Mouse (Mus musculus): Measurements from ENCODE around the gene Asap3. TPM values are rescaled to one million over a fixed set of nuclear protein-coding genes. Genes with fewer than 3 reads are reported as not detected.

The Asap3 gene
- polyA plus RNA-seq, 1 experiment from 2014 or later: 4.1 TPM

GRCm38 (mm10) chr4:136195029-136195428, 11.1 kb upstream of the Asap3 start:
- Histone ChIP-seq H3K36me3 (ENCODE audit: control insufficient read depth, insufficient read depth) (no peaks in the 10 kb centered on the region), H3K4me1 (replicated peaks; ENCODE audit: control insufficient read depth, insufficient read depth, low read length) (no peaks in the 10 kb centered on the region), H3K9ac (replicated peaks; ENCODE audit: low read depth, low read length) (no peak overlapping the region), H3K27ac (ENCODE audit: low read length) (no peak overlapping the region), H3K4me3 (replicated peaks; ENCODE audit: low read length) (no peak overlapping the region), H3K4me2 (ENCODE audit: low read length) (no peak overlapping the region), H3K27me3 (replicated peaks; ENCODE audit: control insufficient read depth, insufficient read depth, low read length) (no peaks in the 10 kb centered on the region), H3K9me3 (ENCODE audit: control insufficient read depth, low read length) (no peaks in the 10 kb centered on the region)
- WGBS: 64% methylated on average over 7 of the region's 7 CpGs
- ATAC-seq: no peak

GRCm38 (mm10) chr4:136195629-136196028, 10.5 kb upstream of the Asap3 start:
- Histone ChIP-seq H3K27ac (ENCODE audit: low read length) (no peak overlapping the region), H3K9me3 (ENCODE audit: control insufficient read depth, low read length) (no peaks in the 10 kb centered on the region), H3K27me3 (replicated peaks; ENCODE audit: control insufficient read depth, insufficient read depth, low read length) (no peaks in the 10 kb centered on the region), H3K36me3 (ENCODE audit: control insufficient read depth, insufficient read depth) (no peaks in the 10 kb centered on the region), H3K4me1 (replicated peaks; ENCODE audit: control insufficient read depth, insufficient read depth, low read length) (no peaks in the 10 kb centered on the region), H3K9ac (replicated peaks; ENCODE audit: low read depth, low read length) (no peak overlapping the region), H3K4me2 (ENCODE audit: low read length) (no peak overlapping the region), H3K4me3 (replicated peaks; ENCODE audit: low read length) (no peak overlapping the region)
- WGBS: 79% methylated on average over 9 of the region's 9 CpGs
- no peak for ATAC-seq

DNA sequence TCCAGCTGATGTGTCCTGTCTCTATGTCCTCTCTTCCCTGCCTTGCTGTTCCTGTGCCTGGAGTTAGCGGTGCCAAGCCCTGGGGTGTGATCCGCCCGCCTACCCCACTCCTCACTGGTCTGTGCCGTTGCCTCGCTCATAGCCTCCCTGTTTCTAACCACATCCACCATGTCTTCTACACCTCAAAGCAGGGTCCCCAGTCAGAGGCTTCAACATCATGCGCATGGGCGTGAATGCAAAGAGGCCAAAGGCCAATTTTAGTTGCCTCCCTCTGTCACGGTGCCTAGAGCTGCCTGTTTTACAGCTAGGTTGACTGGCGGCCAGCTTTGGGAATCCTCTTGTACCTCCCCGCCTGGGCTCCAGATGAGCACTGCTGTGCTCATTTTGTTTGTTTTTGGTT, 10.0 kb upstream of the Asap3 start:
- no peaks in the 10 kb centered on the region for H3K27me3 ChIP-seq (replicated peaks; ENCODE audit: control insufficient read depth, insufficient read depth, low read length)
- H3K9ac ChIP-seq (replicated peaks; ENCODE audit: low read depth, low read length): no peak overlapping the region
- 84% methylated on average over 10 of the region's 10 CpGs for WGBS
- H3K4me1 ChIP-seq (replicated peaks; ENCODE audit: control insufficient read depth, insufficient read depth, low read length): no peaks in the 10 kb centered on the region
- no peak for ATAC-seq
- no peak overlapping the region for H3K27ac ChIP-seq (ENCODE audit: low read length)
- no peaks in the 10 kb centered on the region for H3K9me3 ChIP-seq (ENCODE audit: control insufficient read depth, low read length)
- H3K4me3 ChIP-seq (replicated peaks; ENCODE audit: low read length): no peak overlapping the region
- no peaks in the 10 kb centered on the region for H3K36me3 ChIP-seq (ENCODE audit: control insufficient read depth, insufficient read depth)
- H3K4me2 ChIP-seq (ENCODE audit: low read length): no peak overlapping the region

GRCm38 (mm10) chr4:136198846-136199245, 7.3 kb upstream of the Asap3 start:
- WGBS: 80% methylated on average over 7 of the region's 7 CpGs

DNA sequence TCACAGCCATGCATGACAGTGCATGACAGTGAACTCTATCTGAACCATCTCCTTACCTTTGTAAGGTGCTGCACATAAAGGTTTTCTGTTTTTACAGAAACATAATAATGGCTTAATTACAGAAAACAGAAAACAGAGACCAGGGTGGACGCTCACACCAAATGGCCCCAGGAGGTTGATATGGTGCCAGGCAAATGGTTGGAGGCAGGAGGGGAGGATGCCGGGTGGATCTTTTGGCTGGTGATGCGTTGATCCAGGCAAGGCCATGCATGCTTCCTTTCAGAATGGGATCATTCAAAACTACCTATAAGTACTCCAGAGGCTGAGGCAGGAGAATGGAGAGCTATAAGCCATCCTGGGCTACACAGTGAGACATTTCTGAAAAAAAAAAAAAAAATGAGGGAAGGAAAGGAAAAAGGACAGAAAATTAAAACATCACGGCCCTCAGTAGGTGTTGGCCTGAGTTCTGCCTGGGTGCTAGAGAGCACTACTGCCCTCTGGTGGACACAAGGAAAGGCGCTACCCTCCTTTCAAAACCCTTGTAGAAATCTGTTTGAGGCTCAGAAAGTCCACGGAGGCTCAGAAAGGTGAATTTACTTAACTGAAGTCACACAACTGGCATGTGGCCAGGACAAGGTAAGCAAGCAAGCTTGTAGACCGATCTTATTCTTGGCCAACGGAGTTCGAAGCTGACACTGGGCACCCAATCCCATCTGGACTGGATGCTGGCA, 6.4 kb upstream of the Asap3 start:
- Histone ChIP-seq H3K4me3 (replicated peaks; ENCODE audit: low read length) (no peak overlapping the region), H3K27ac (ENCODE audit: low read length) (no peak overlapping the region), H3K27me3 (replicated peaks; ENCODE audit: control insufficient read depth, insufficient read depth, low read length) (no peaks in the 10 kb centered on the region), H3K4me1 (replicated peaks; ENCODE audit: control insufficient read depth, insufficient read depth, low read length) (no peaks in the 10 kb centered on the region), H3K36me3 (ENCODE audit: control insufficient read depth, insufficient read depth) (no peaks in the 10 kb centered on the region), H3K9ac (replicated peaks; ENCODE audit: low read depth, low read length) (no peak overlapping the region), H3K9me3 (ENCODE audit: control insufficient read depth, low read length) (no peaks in the 10 kb centered on the region), H3K4me2 (ENCODE audit: low read length) (no peak overlapping the region)
- 35% methylated on average over 9 of the region's 9 CpGs for WGBS
- ATAC-seq: no peak

More at GRCm38 (mm10) chr4:136198846-136199245, 7.3 kb upstream of the Asap3 start:
- no peaks in the 10 kb centered on the region for H3K4me1 ChIP-seq (replicated peaks; ENCODE audit: control insufficient read depth, insufficient read depth, low read length)
- H3K4me3 ChIP-seq (replicated peaks; ENCODE audit: low read length): no peak overlapping the region
- H3K9ac ChIP-seq (replicated peaks; ENCODE audit: low read depth, low read length): no peak overlapping the region
- no peak overlapping the region for H3K4me2 ChIP-seq (ENCODE audit: low read length)
- H3K36me3 ChIP-seq (ENCODE audit: control insufficient read depth, insufficient read depth): no peaks in the 10 kb centered on the region
- ATAC-seq: no peak
- no peaks in the 10 kb centered on the region for H3K27me3 ChIP-seq (replicated peaks; ENCODE audit: control insufficient read depth, insufficient read depth, low read length)
- no peak overlapping the region for H3K27ac ChIP-seq (ENCODE audit: low read length)
- no peaks in the 10 kb centered on the region for H3K9me3 ChIP-seq (ENCODE audit: control insufficient read depth, low read length)

DNA sequence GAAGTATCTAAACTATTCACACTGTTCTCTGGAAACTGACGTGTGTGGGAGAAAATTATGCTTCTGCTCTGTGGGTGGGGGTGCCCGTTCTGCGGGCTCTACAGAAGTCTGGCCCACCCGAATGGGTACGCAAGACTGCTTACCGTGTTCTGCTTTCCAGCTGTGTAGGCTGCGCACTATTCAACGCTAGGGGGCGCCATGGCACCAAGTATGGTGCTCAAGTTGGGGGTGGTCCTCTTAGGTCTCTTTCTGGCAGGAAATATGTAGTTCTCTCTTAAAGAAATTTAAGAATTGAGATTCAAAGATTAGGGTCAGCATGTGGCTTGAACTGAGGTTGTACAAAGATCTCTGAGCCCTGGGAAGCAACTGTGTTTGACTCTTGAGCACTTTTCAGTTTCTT, 3.7 kb upstream of the Asap3 start:
- WGBS: 5% methylated on average over 9 of the region's 9 CpGs
- Histone ChIP-seq H3K4me1 (replicated peaks; ENCODE audit: control insufficient read depth, insufficient read depth, low read length) (peaks cover 10% of the 10 kb centered on the region), H3K4me3 (replicated peaks; ENCODE audit: low read length) (no peak overlapping the region), H3K27ac (ENCODE audit: low read length) (no peak overlapping the region), H3K4me2 (ENCODE audit: low read length) (no peak overlapping the region), H3K36me3 (ENCODE audit: control insufficient read depth, insufficient read depth) (no peaks in the 10 kb centered on the region), H3K9me3 (ENCODE audit: control insufficient read depth, low read length) (no peaks in the 10 kb centered on the region), H3K9ac (replicated peaks; ENCODE audit: low read depth, low read length) (no peak overlapping the region), H3K27me3 (replicated peaks; ENCODE audit: control insufficient read depth, insufficient read depth, low read length) (no peaks in the 10 kb centered on the region)
- ATAC-seq: no peak

DNA sequence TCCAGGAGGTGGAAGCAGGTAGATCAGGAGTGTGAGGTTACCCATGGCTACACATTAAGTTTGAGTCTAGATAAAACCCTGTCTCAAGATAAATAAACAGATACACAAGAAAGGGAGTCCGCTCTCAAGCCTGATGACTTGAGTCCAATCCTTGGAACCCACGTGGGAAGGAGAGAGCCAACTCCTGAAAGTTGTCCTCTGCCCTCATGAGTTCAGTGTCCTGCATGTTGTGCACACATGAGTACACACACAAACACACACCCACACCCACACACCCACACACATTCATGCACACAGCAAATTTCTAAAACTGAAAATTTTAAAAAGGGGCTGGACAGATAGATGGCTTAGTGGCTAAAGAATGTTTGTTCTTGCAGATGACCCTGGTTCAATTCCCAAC, 1.4 kb upstream of the Asap3 start:
- no peak overlapping the region for H3K9ac ChIP-seq (replicated peaks; ENCODE audit: low read depth, low read length)
- H3K27me3 ChIP-seq (replicated peaks; ENCODE audit: control insufficient read depth, insufficient read depth, low read length): no peaks in the 10 kb centered on the region
- H3K4me1 ChIP-seq (replicated peaks; ENCODE audit: control insufficient read depth, insufficient read depth, low read length): peaks cover 10% of the 10 kb centered on the region
- no peak overlapping the region for H3K27ac ChIP-seq (ENCODE audit: low read length)
- no peaks in the 10 kb centered on the region for H3K36me3 ChIP-seq (ENCODE audit: control insufficient read depth, insufficient read depth)
- no peak overlapping the region for H3K4me3 ChIP-seq (replicated peaks; ENCODE audit: low read length)
- 80% methylated on average over 2 of the region's 2 CpGs for WGBS
- H3K4me2 ChIP-seq (ENCODE audit: low read length): no peak overlapping the region
- H3K9me3 ChIP-seq (ENCODE audit: control insufficient read depth, low read length): no peaks in the 10 kb centered on the region
- ATAC-seq: no peak

DNA sequence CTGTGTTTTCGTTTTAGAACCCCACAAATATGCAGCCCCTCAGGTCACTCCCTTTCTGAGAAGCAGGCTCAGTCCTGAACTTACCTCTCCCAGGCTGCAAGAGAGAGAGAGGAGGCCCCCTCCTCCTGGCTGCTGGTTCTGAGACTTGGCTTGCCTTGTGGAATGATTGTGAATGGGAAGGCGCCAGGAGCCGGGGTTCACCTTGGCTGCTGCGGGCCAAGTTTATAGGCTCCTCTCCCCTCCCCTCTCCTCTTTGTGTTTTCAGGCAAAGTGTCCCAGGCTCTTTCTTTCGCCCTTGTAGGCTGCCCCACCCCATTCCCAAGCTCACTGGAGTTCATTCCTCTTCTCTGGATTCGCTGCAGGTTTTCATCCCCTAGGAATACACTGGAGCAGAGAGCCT, 778 bp downstream of the Asap3 start:
- peaks cover 10% of the 10 kb centered on the region for H3K4me1 ChIP-seq (replicated peaks; ENCODE audit: control insufficient read depth, insufficient read depth, low read length)
- ATAC-seq: no peak
- H3K27ac ChIP-seq (ENCODE audit: low read length): no peak overlapping the region
- H3K36me3 ChIP-seq (ENCODE audit: control insufficient read depth, insufficient read depth): no peaks in the 10 kb centered on the region
- no peaks in the 10 kb centered on the region for H3K9me3 ChIP-seq (ENCODE audit: control insufficient read depth, low read length)
- peak overlapping the region; percentile 65 for H3K4me3 ChIP-seq (replicated peaks; ENCODE audit: low read length)
- H3K4me2 ChIP-seq (ENCODE audit: low read length): peak overlapping the region; percentile 100
- WGBS: 2% methylated on average over 6 of the region's 6 CpGs
- H3K27me3 ChIP-seq (replicated peaks; ENCODE audit: control insufficient read depth, insufficient read depth, low read length): no peaks in the 10 kb centered on the region
- H3K9ac ChIP-seq (replicated peaks; ENCODE audit: low read depth, low read length): peak overlapping the region; percentile 77

GRCm38 (mm10) chr4:136210931-136211330, 4.8 kb downstream of the Asap3 start:
- no peak overlapping the region for H3K27ac ChIP-seq (ENCODE audit: low read length)
- H3K4me3 ChIP-seq (replicated peaks; ENCODE audit: low read length): no peak overlapping the region
- no peak overlapping the region for H3K9ac ChIP-seq (replicated peaks; ENCODE audit: low read depth, low read length)
- H3K4me1 ChIP-seq (replicated peaks; ENCODE audit: control insufficient read depth, insufficient read depth, low read length): peaks cover 10% of the 10 kb centered on the region
- H3K4me2 ChIP-seq (ENCODE audit: low read length): no peak overlapping the region
- no peak for ATAC-seq
- H3K27me3 ChIP-seq (replicated peaks; ENCODE audit: control insufficient read depth, insufficient read depth, low read length): no peaks in the 10 kb centered on the region
- no peaks in the 10 kb centered on the region for H3K36me3 ChIP-seq (ENCODE audit: control insufficient read depth, insufficient read depth)
- 84% methylated on average over 9 of the region's 9 CpGs for WGBS
- no peaks in the 10 kb centered on the region for H3K9me3 ChIP-seq (ENCODE audit: control insufficient read depth, low read length)

DNA sequence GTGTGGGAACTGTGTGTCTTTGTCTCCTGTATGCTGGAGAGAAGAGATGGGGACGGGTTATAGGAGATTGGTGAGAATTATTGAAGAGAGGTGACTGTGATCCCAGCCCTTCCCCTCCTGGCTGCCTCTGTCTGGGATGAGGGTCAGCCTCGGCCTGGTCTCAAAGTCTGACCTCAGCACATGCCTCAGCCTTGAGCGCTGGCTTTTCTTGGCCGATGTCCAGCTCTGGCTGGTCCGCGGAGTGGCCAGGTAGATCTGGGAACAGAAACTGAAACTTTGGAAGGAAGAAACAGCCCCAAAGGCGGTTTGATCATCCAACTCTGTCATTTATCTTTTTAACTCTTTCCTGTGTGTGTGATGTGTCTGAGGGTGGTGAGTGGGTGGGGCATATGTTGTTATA, 7.5 kb downstream of the Asap3 start:
- 69% methylated on average over 7 of the region's 7 CpGs for WGBS
- Histone ChIP-seq H3K27me3 (replicated peaks; ENCODE audit: control insufficient read depth, insufficient read depth, low read length) (no peaks in the 10 kb centered on the region), H3K4me1 (replicated peaks; ENCODE audit: control insufficient read depth, insufficient read depth, low read length) (peaks cover 6% of the 10 kb centered on the region), H3K4me3 (replicated peaks; ENCODE audit: low read length) (no peak overlapping the region), H3K9ac (replicated peaks; ENCODE audit: low read depth, low read length) (no peak overlapping the region), H3K9me3 (ENCODE audit: control insufficient read depth, low read length) (no peaks in the 10 kb centered on the region), H3K4me2 (ENCODE audit: low read length) (no peak overlapping the region), H3K36me3 (ENCODE audit: control insufficient read depth, insufficient read depth) (no peaks in the 10 kb centered on the region), H3K27ac (ENCODE audit: low read length) (no peak overlapping the region)
- no peak for ATAC-seq
